Mouse (Mus musculus): Measurements from ENCODE around the gene Lpp.

DNA sequence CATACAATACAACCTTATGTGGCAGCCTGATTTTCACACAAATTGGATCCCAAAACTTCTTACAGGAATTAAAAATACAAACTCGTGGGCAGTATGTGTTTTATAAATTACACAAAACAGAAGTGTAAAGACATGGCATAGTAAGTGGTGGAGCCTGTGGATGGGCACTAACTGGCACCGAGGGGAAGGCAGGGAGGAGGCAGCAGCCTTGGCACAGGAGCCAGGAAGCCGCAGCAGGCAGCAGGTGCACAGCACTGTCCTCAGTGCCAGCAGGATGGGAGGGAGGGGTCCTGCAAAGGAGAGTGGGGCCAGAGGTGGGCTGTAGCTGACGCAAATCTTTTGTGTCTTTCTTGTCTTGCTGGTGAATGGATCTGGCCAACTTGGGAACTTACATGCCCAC is 19.8 kb downstream of the Lpp start:
- no peak for TF ChIP-seq GATA1 (IDR thresholded peaks at IDR 0.05; ENCODE audit: borderline replicate concordance, low read length)
- no peak for TF ChIP-seq FLI1 (IDR thresholded peaks at IDR 0.05; ENCODE audit: low read length)

All from megakaryocyte, embryonic 14.5 days (primary cell).